Mouse (Mus musculus): Measurements from ENCODE around the gene Rbm19. TPM values are rescaled to one million over a fixed set of nuclear protein-coding genes. Genes with fewer than 3 reads are reported as not detected.

Gene Rbm19
- polyA plus RNA-seq, 1 experiment from 2014 or later: 28.4 TPM

- no peaks in the 10 kb centered on the region for H3K9me3 ChIP-seq
- no peaks in the 10 kb centered on the region for H3K4me1 ChIP-seq
- no peak overlapping the region for H3K4me3 ChIP-seq
- H3K36me3 ChIP-seq: peaks cover 16% of the 10 kb centered on the region
- no peak overlapping the region for H3K27ac ChIP-seq
- H3K27me3 ChIP-seq: no peaks in the 10 kb centered on the region
- WGBS: 66% methylated on average over 18 of the region's 18 CpGs
- 0 out of 2 replicates have a peak, but pooled peaks have one; percentile 39 for ATAC-seq (ENCODE audit: insufficient number of reproducible peaks, insufficient read depth, low FRiP score, low TSS enrichment, low read depth)
- no peak overlapping the region for H3K9ac ChIP-seq
- H3K4me2 ChIP-seq: no peak overlapping the region
Observed at GRCm38 (mm10) chr5:120171865-120172728, 55.8 kb downstream of the Rbm19 start.

GRCm38 (mm10) chr5:120172729-120173101 is 56.5 kb downstream of the Rbm19 start:
- no peak for ATAC-seq (ENCODE audit: insufficient number of reproducible peaks, insufficient read depth, low FRiP score, low TSS enrichment, low read depth)
- 81% methylated on average over 8 of the region's 8 CpGs for WGBS
- H3K4me2 ChIP-seq: no peak overlapping the region

GRCm38 (mm10) chr5:120174317-120174716 is 58.1 kb downstream of the Rbm19 start:
- H3K27me3 ChIP-seq: no peaks in the 10 kb centered on the region
- H3K9ac ChIP-seq: no peak overlapping the region; the same call in 1 of the 2 replicates
- H3K36me3 ChIP-seq: peaks cover 27% of the 10 kb centered on the region
- H3K9me3 ChIP-seq: no peaks in the 10 kb centered on the region
- 76% methylated on average over 7 of the region's 7 CpGs for WGBS
- H3K4me2 ChIP-seq: no peak overlapping the region
- no peak overlapping the region for H3K27ac ChIP-seq
- no peak for ATAC-seq (ENCODE audit: insufficient number of reproducible peaks, insufficient read depth, low FRiP score, low TSS enrichment, low read depth)
- no peaks in the 10 kb centered on the region for H3K4me1 ChIP-seq
- no peak overlapping the region for H3K4me3 ChIP-seq

More at GRCm38 (mm10) chr5:120172729-120173101, 56.5 kb downstream of the Rbm19 start:
- Histone ChIP-seq H3K27ac (no peak overlapping the region), H3K4me1 (no peaks in the 10 kb centered on the region), H3K27me3 (no peaks in the 10 kb centered on the region), H3K4me3 (no peak overlapping the region), H3K9me3 (no peaks in the 10 kb centered on the region), H3K9ac (no peak overlapping the region), H3K36me3 (peaks cover 22% of the 10 kb centered on the region)

GRCm38 (mm10) chr5:120175217-120175616 is 59.0 kb downstream of the Rbm19 start:
- peaks cover 30% of the 10 kb centered on the region for H3K36me3 ChIP-seq

GRCm38 (mm10) chr5:120176246-120177065 is 60.2 kb downstream of the Rbm19 start:
- Histone ChIP-seq H3K9me3 (no peaks in the 10 kb centered on the region), H3K36me3 (peaks cover 39% of the 10 kb centered on the region), H3K4me2 (no peak overlapping the region), H3K4me1 (no peaks in the 10 kb centered on the region), H3K9ac (no peak overlapping the region), H3K27me3 (no peaks in the 10 kb centered on the region), H3K27ac (no peak overlapping the region), H3K4me3 (no peak overlapping the region)
- no peak for ATAC-seq (ENCODE audit: insufficient number of reproducible peaks, insufficient read depth, low FRiP score, low TSS enrichment, low read depth)
- 90% methylated on average over 13 of the region's 13 CpGs for WGBS

More at GRCm38 (mm10) chr5:120175217-120175616, 59.0 kb downstream of the Rbm19 start:
- H3K27me3 ChIP-seq: no peaks in the 10 kb centered on the region
- H3K27ac ChIP-seq: no peak overlapping the region
- H3K4me1 ChIP-seq: no peaks in the 10 kb centered on the region
- no peak overlapping the region for H3K4me3 ChIP-seq
- 92% methylated on average over 8 of the region's 8 CpGs for WGBS
- ATAC-seq (ENCODE audit: insufficient number of reproducible peaks, insufficient read depth, low FRiP score, low TSS enrichment, low read depth): no peak
- H3K4me2 ChIP-seq: no peak overlapping the region
- no peaks in the 10 kb centered on the region for H3K9me3 ChIP-seq
- H3K9ac ChIP-seq: no peak overlapping the region

- WGBS: 95% methylated on average over 4 of the region's 4 CpGs
- no peak overlapping the region for H3K4me3 ChIP-seq
- H3K9me3 ChIP-seq: no peaks in the 10 kb centered on the region
- no peak for ATAC-seq (ENCODE audit: insufficient number of reproducible peaks, insufficient read depth, low FRiP score, low TSS enrichment, low read depth)
- no peak overlapping the region for H3K4me2 ChIP-seq
- peaks cover 39% of the 10 kb centered on the region for H3K36me3 ChIP-seq
- H3K9ac ChIP-seq: no peak overlapping the region
- H3K4me1 ChIP-seq: no peaks in the 10 kb centered on the region
- no peaks in the 10 kb centered on the region for H3K27me3 ChIP-seq
- H3K27ac ChIP-seq: no peak overlapping the region
Observed at GRCm38 (mm10) chr5:120177066-120177340, 60.7 kb downstream of the Rbm19 start.

- Histone ChIP-seq H3K4me3 (no peak overlapping the region), H3K9ac (no peak overlapping the region), H3K9me3 (no peaks in the 10 kb centered on the region), H3K36me3 (peaks cover 39% of the 10 kb centered on the region), H3K4me2 (no peak overlapping the region), H3K27ac (no peak overlapping the region), H3K27me3 (no peaks in the 10 kb centered on the region), H3K4me1 (no peaks in the 10 kb centered on the region)
- 95% methylated on average over 11 of the region's 11 CpGs for WGBS
- ATAC-seq (ENCODE audit: insufficient number of reproducible peaks, insufficient read depth, low FRiP score, low TSS enrichment, low read depth): no peak
Observed at GRCm38 (mm10) chr5:120180102-120180501, 63.8 kb downstream of the Rbm19 start.

- Histone ChIP-seq H3K4me2 (no peak overlapping the region), H3K27me3 (no peaks in the 10 kb centered on the region), H3K9me3 (no peaks in the 10 kb centered on the region), H3K4me3 (no peak overlapping the region), H3K4me1 (no peaks in the 10 kb centered on the region), H3K9ac (no peak overlapping the region), H3K36me3 (peaks cover 31% of the 10 kb centered on the region), H3K27ac (no peak overlapping the region)
- ATAC-seq (ENCODE audit: insufficient number of reproducible peaks, insufficient read depth, low FRiP score, low TSS enrichment, low read depth): no peak
- 84% methylated on average over 4 of the region's 4 CpGs for WGBS
Observed at GRCm38 (mm10) chr5:120181384-120181783, 65.1 kb downstream of the Rbm19 start.

- WGBS: 83% methylated on average over 8 of the region's 8 CpGs
- no peak overlapping the region for H3K4me2 ChIP-seq
- H3K27me3 ChIP-seq: no peaks in the 10 kb centered on the region
- no peak overlapping the region for H3K27ac ChIP-seq
- H3K4me3 ChIP-seq: no peak overlapping the region
- H3K9me3 ChIP-seq: no peaks in the 10 kb centered on the region
- no peaks in the 10 kb centered on the region for H3K4me1 ChIP-seq
- ATAC-seq (ENCODE audit: insufficient number of reproducible peaks, insufficient read depth, low FRiP score, low TSS enrichment, low read depth): no peak
- H3K36me3 ChIP-seq: peaks cover 24% of the 10 kb centered on the region
- no peak overlapping the region for H3K9ac ChIP-seq
Observed at GRCm38 (mm10) chr5:120183321-120183720, 67.1 kb downstream of the Rbm19 start.

- Histone ChIP-seq H3K4me2 (no peak overlapping the region), H3K4me3 (no peak overlapping the region), H3K27ac (no peak overlapping the region), H3K9ac (no peak overlapping the region), H3K9me3 (no peaks in the 10 kb centered on the region), H3K4me1 (no peaks in the 10 kb centered on the region), H3K36me3 (peaks cover 28% of the 10 kb centered on the region), H3K27me3 (no peaks in the 10 kb centered on the region)
- 67% methylated on average over 6 of the region's 7 CpGs for WGBS
- ATAC-seq (ENCODE audit: insufficient number of reproducible peaks, insufficient read depth, low FRiP score, low TSS enrichment, low read depth): no peak
Observed at GRCm38 (mm10) chr5:120183790-120184189, 67.5 kb downstream of the Rbm19 start.

GRCm38 (mm10) chr5:120185949-120186348 is 69.7 kb downstream of the Rbm19 start:
- Histone ChIP-seq H3K9me3 (no peaks in the 10 kb centered on the region), H3K4me2 (no peak overlapping the region), H3K27ac (no peak overlapping the region), H3K4me1 (no peaks in the 10 kb centered on the region), H3K9ac (no peak overlapping the region), H3K4me3 (no peak overlapping the region), H3K27me3 (no peaks in the 10 kb centered on the region), H3K36me3 (peaks cover 17% of the 10 kb centered on the region)
- 95% methylated on average over 10 of the region's 10 CpGs for WGBS
- ATAC-seq (ENCODE audit: insufficient number of reproducible peaks, insufficient read depth, low FRiP score, low TSS enrichment, low read depth): no peak

GRCm38 (mm10) chr5:120188541-120188940 is 72.3 kb downstream of the Rbm19 start:
- Histone ChIP-seq H3K36me3 (peaks cover 25% of the 10 kb centered on the region), H3K4me3 (no peak overlapping the region), H3K4me2 (no peak overlapping the region), H3K27ac (no peak overlapping the region), H3K4me1 (no peaks in the 10 kb centered on the region), H3K9ac (no peak overlapping the region), H3K9me3 (no peaks in the 10 kb centered on the region), H3K27me3 (no peaks in the 10 kb centered on the region)
- 85% methylated on average over 7 of the region's 7 CpGs for WGBS
- ATAC-seq (ENCODE audit: insufficient number of reproducible peaks, insufficient read depth, low FRiP score, low TSS enrichment, low read depth): no peak
